Mouse (Mus musculus): ENCODE results near the gene Ccdc142.

- TF ChIP-seq CTCF (IDR thresholded peaks at IDR 0.05; ENCODE audit: extremely low read depth, insufficient read length, insufficient replicate concordance, low read depth, low read length) (no peak), POLR2A (IDR thresholded peaks at IDR 0.05; ENCODE audit: low read depth, low read length) (no peak)
Observed at GRCm38 (mm10) chr6:83117616-83118015, 16.2 kb downstream of the Ccdc142 start.

Data from small intestine, adult 2 months (tissue).